Mouse (Mus musculus) lung, adult 2 months (tissue): ENCODE measurements around the gene Sh3gl2. TPM values are rescaled to one million over a fixed set of nuclear protein-coding genes. Genes with fewer than 3 reads are reported as not detected.

Source experiments
- DNase-seq: peaks from one replicate; pipeline ENCODE4 v3.0.0; 2022
- H3K4me1 ChIP-seq: fragments of 200-500 bp; 2 replicates; pipeline ENCODE4 v1.6.1; 2011; ENCODE audit warnings: low read length; ENCODE audit not compliant: control insufficient read depth, insufficient read depth
- H3K4me3 ChIP-seq: fragments of 200-500 bp; replicated peaks from 2 replicates; pipeline ENCODE3; 2011; ENCODE audit warnings: low read depth, mild to moderate bottlenecking, control low read depth, low read length; ENCODE audit errors: extremely low read depth
- CTCF ChIP-seq: fragments of 200-500 bp; IDR thresholded peaks from 2 replicates; pipeline ENCODE4 v1.5.1; 2011; ENCODE audit warnings: mild to moderate bottlenecking, low read length, control low read depth; ENCODE audit not compliant: insufficient read depth
- POLR2A ChIP-seq: fragments of 200-500 bp; IDR thresholded peaks from 2 replicates; pipeline ENCODE4 v1.6.1; 2011; ENCODE audit warnings: low read depth, mild to moderate bottlenecking, control low read depth, low read length, borderline replicate concordance; ENCODE audit errors: extremely low read depth
- WGBS: fragments of 180-500 bp; shearing (Covaris S2); methylation state at CpG from one replicate; pipeline ENCODE4 v1.1.7; 2018; 5-methylcytosine and 5-hydroxymethylcytosine counted together
- polyA plus RNA-seq: library from polyadenylated mRNA; depleted of rRNA; stranded (reverse); fragments of >200 nt; gene quantifications from 2 replicates; pipeline ENCODE4 v1.2.3, GENCODE M21; 2012

Gene Sh3gl2
- polyA plus RNA-seq, 1 experiment = 2.9 TPM

- Histone ChIP-seq H3K4me1 (no peaks in the 10 kb centered on the region), H3K4me3 (no peak overlapping the region)
- DNase-seq = no peak
- no peak for TF ChIP-seq CTCF
- no peak for TF ChIP-seq POLR2A
- WGBS = 73% methylated on average over 3 of the region's 3 CpGs
These were observed 414.3 kb downstream of the Sh3gl2 start for GRCm38 (mm10) chr4:85619261-85619660.

- WGBS = 37% methylated on average over 7 of the region's 7 CpGs
- H3K4me1 ChIP-seq = peaks cover 2% of the 10 kb centered on the region; the same call in 1 of the 2 replicates
- TF ChIP-seq CTCF = no peak
- no peak for TF ChIP-seq POLR2A
- no peak for DNase-seq
- no peak overlapping the region for H3K4me3 ChIP-seq
These were observed 424.5 kb downstream of the Sh3gl2 start for GRCm38 (mm10) chr4:85629381-85629780.

GRCm38 (mm10) chr4:85669271-85669670 is 464.3 kb downstream of the Sh3gl2 start:
- no peak overlapping the region for H3K4me3 ChIP-seq
- no peak for DNase-seq
- 94% methylated on average over 5 of the region's 5 CpGs for WGBS
- no peak for TF ChIP-seq POLR2A
- no peaks in the 10 kb centered on the region; the same call in 1 of the 2 replicates for H3K4me1 ChIP-seq

GRCm38 (mm10) chr4:85669735-85670134 is 464.8 kb downstream of the Sh3gl2 start:
- Histone ChIP-seq H3K4me1 (no peaks in the 10 kb centered on the region; the same call in 1 of the 2 replicates), H3K4me3 (no peak overlapping the region)
- DNase-seq = no peak
- no peak for TF ChIP-seq POLR2A
- TF ChIP-seq CTCF = no peak
- WGBS = 59% methylated on average over 1 of the region's 1 CpGs

GRCm38 (mm10) chr4:85672290-85672689 is 467.4 kb downstream of the Sh3gl2 start:
- WGBS = 25% methylated on average over 4 of the region's 4 CpGs
- no peaks in the 10 kb centered on the region; the same call in 1 of the 2 replicates for H3K4me1 ChIP-seq
- no peak for DNase-seq
- TF ChIP-seq CTCF (no peak), POLR2A (no peak)
- no peak overlapping the region for H3K4me3 ChIP-seq

GRCm38 (mm10) chr4:85677621-85678020 is 472.7 kb downstream of the Sh3gl2 start:
- 42% methylated on average over 1 of the region's 1 CpGs for WGBS
- TF ChIP-seq POLR2A (no peak), CTCF (no peak)
- no peaks in the 10 kb centered on the region for H3K4me1 ChIP-seq
- no peak for DNase-seq
- no peak overlapping the region for H3K4me3 ChIP-seq

GRCm38 (mm10) chr4:85686160-85686559 is 481.2 kb downstream of the Sh3gl2 start:
- Histone ChIP-seq H3K4me1 (no peaks in the 10 kb centered on the region), H3K4me3 (no peak overlapping the region)
- DNase-seq = no peak
- WGBS = 53% methylated on average over 4 of the region's 4 CpGs
- TF ChIP-seq CTCF = no peak
- TF ChIP-seq POLR2A = no peak
